Mouse (Mus musculus) midbrain, embryonic 14.5 days (tissue): ENCODE measurements around the gene Pcbp3. TPM values are rescaled to one million over a fixed set of nuclear protein-coding genes. Genes with fewer than 3 reads are reported as not detected.

Experiments
- ATAC-seq: fragments of 200-750 bp; cut with Nextera tagmentation; 2 replicates; pipeline ENCODE4 v1.8.0; 2017; ENCODE audit warnings: moderate number of reproducible peaks, moderate library complexity; ENCODE audit not compliant: low FRiP score, low TSS enrichment
- DNase-seq: peaks from one replicate; pipeline ENCODE4 v3.0.0-alpha.2; 2015
- H3K27ac ChIP-seq: fragments of 300-500 bp; sonication (generic); replicated peaks from 2 replicates; pipeline ENCODE4 v1.5.1; 2014; ENCODE audit warnings: mild to moderate bottlenecking, low read depth, low read length, moderate library complexity
- H3K27me3 ChIP-seq: fragments of 300-500 bp; sonication (generic); 2 replicates; pipeline ENCODE4 v1.6.1; 2014; ENCODE audit warnings: low read length, control low read depth, mixed read lengths; ENCODE audit not compliant: control insufficient read depth, insufficient read depth
- H3K36me3 ChIP-seq: fragments of 300-500 bp; sonication (generic); 2 replicates; pipeline ENCODE4 v1.6.1; 2014; ENCODE audit warnings: low read length, control low read depth; ENCODE audit not compliant: control insufficient read depth, insufficient read depth
- H3K4me1 ChIP-seq: fragments of 300-500 bp; sonication (generic); 2 replicates; pipeline ENCODE4 v1.6.1; 2014; ENCODE audit warnings: mild to moderate bottlenecking, antibody characterized with exemption, low read length, control low read depth; ENCODE audit not compliant: control insufficient read depth, insufficient read depth
- H3K4me2 ChIP-seq: fragments of 300-500 bp; sonication (generic); 2 replicates; pipeline ENCODE4 v1.6.1; 2014; ENCODE audit warnings: mild to moderate bottlenecking, low read length, moderate library complexity
- H3K4me3 ChIP-seq: fragments of 300-500 bp; sonication (generic); replicated peaks from 2 replicates; pipeline ENCODE4 v1.5.1; 2014; ENCODE audit warnings: low read depth, low read length
- H3K9ac ChIP-seq: fragments of 300-500 bp; sonication (generic); replicated peaks from 2 replicates; pipeline ENCODE4 v1.6.1; 2014; ENCODE audit warnings: mild to moderate bottlenecking, low read length, moderate library complexity
- H3K9me3 ChIP-seq: fragments of 300-500 bp; sonication (generic); 2 replicates; pipeline ENCODE4 v1.6.1; 2016; ENCODE audit warnings: low read length, control low read depth, mixed read lengths; ENCODE audit not compliant: control insufficient read depth
- WGBS: fragments of 180-500 bp; shearing (Covaris S2); extraction: QIAGEN DNeasy Blood & Tissue Kit; methylation state at CpG from one replicate; pipeline ENCODE4 v1.1.7; 2014; 5-methylcytosine and 5-hydroxymethylcytosine counted together
- polyA plus RNA-seq: library from polyadenylated mRNA; unstranded; fragments of >200 nt; fragmentation: Nextera tagmentation; extraction: Ambion mirVana; gene quantifications from 2 replicates; pipeline ENCODE4 v1.2.1, GENCODE M21; 2014

Gene Pcbp3
- polyA plus RNA-seq, 1 experiment from 2014 or later = 37.3 TPM

GRCm38 (mm10) chr10:76794102-76794501 is 167.6 kb downstream of the Pcbp3 start:
- 95% methylated on average over 3 of the region's 3 CpGs for WGBS
- Histone ChIP-seq H3K36me3 (peaks cover 13% of the 10 kb centered on the region), H3K4me3 (no peak overlapping the region), H3K4me1 (no peaks in the 10 kb centered on the region), H3K9ac (no peak overlapping the region), H3K27ac (no peak overlapping the region), H3K9me3 (no peaks in the 10 kb centered on the region), H3K4me2 (no peak overlapping the region), H3K27me3 (no peaks in the 10 kb centered on the region)
- DNase-seq (no peak), ATAC-seq (no peak)

- no peak for ATAC-seq
- Histone ChIP-seq H3K27me3 (no peaks in the 10 kb centered on the region), H3K4me3 (no peak overlapping the region), H3K4me1 (no peaks in the 10 kb centered on the region), H3K4me2 (no peak overlapping the region), H3K36me3 (peaks cover 7% of the 10 kb centered on the region; the same call in 1 of the 2 replicates), H3K9me3 (no peaks in the 10 kb centered on the region), H3K9ac (no peak overlapping the region), H3K27ac (no peak overlapping the region)
- WGBS = 84% methylated on average over 1 of the region's 1 CpGs
- DNase-seq = peak; percentile 74
These were observed 170.2 kb downstream of the Pcbp3 start for GRCm38 (mm10) chr10:76791475-76791874.

GRCm38 (mm10) chr10:76789885-76790284 is 171.8 kb downstream of the Pcbp3 start:
- Histone ChIP-seq H3K9me3 (no peaks in the 10 kb centered on the region), H3K4me1 (no peaks in the 10 kb centered on the region), H3K27ac (no peak overlapping the region), H3K36me3 (peaks cover 7% of the 10 kb centered on the region; the same call in 1 of the 2 replicates), H3K4me3 (no peak overlapping the region), H3K27me3 (no peaks in the 10 kb centered on the region), H3K4me2 (no peak overlapping the region), H3K9ac (no peak overlapping the region)
- no peak for ATAC-seq
- no peak for DNase-seq
- WGBS = 93% methylated on average over 4 of the region's 4 CpGs

- no peak overlapping the region for H3K27ac ChIP-seq
- 85% methylated on average over 6 of the region's 6 CpGs for WGBS
- no peak overlapping the region for H3K4me3 ChIP-seq
- H3K9ac ChIP-seq = no peak overlapping the region
- no peak for DNase-seq
- no peaks in the 10 kb centered on the region for H3K4me1 ChIP-seq
- no peaks in the 10 kb centered on the region for H3K27me3 ChIP-seq
- no peak for ATAC-seq
- H3K36me3 ChIP-seq = peaks cover 7% of the 10 kb centered on the region; the same call in 1 of the 2 replicates
- no peak overlapping the region for H3K4me2 ChIP-seq
- no peaks in the 10 kb centered on the region for H3K9me3 ChIP-seq
These were observed 176.4 kb downstream of the Pcbp3 start for GRCm38 (mm10) chr10:76785312-76785711.

GRCm38 (mm10) chr10:76779225-76779624 is 182.5 kb downstream of the Pcbp3 start:
- DNase-seq = no peak
- Histone ChIP-seq H3K27me3 (no peaks in the 10 kb centered on the region), H3K9me3 (no peaks in the 10 kb centered on the region), H3K36me3 (no peaks in the 10 kb centered on the region), H3K4me1 (no peaks in the 10 kb centered on the region), H3K4me3 (no peak overlapping the region), H3K9ac (no peak overlapping the region), H3K4me2 (no peak overlapping the region), H3K27ac (no peak overlapping the region)
- 89% methylated on average over 5 of the region's 5 CpGs for WGBS
- ATAC-seq = no peak

- WGBS = 96% methylated on average over 3 of the region's 3 CpGs
- Histone ChIP-seq H3K9me3 (no peaks in the 10 kb centered on the region), H3K36me3 (0 out of 2 replicates have a peak, but pooled peaks cover 4% of the 10 kb centered on the region), H3K27ac (no peak overlapping the region), H3K4me1 (no peaks in the 10 kb centered on the region), H3K9ac (no peak overlapping the region), H3K4me2 (no peak overlapping the region), H3K27me3 (no peaks in the 10 kb centered on the region), H3K4me3 (no peak overlapping the region)
- no peak for ATAC-seq
- no peak for DNase-seq
These were observed 190.1 kb downstream of the Pcbp3 start for GRCm38 (mm10) chr10:76771624-76772023.

- Histone ChIP-seq H3K4me2 (no peak overlapping the region), H3K4me1 (no peaks in the 10 kb centered on the region), H3K36me3 (0 out of 2 replicates have a peak, but pooled peaks cover 4% of the 10 kb centered on the region), H3K27me3 (no peaks in the 10 kb centered on the region), H3K27ac (no peak overlapping the region), H3K9ac (no peak overlapping the region), H3K9me3 (no peaks in the 10 kb centered on the region), H3K4me3 (no peak overlapping the region)
- no peak for ATAC-seq
- DNase-seq = no peak
- WGBS = 58% methylated on average over 5 of the region's 5 CpGs
These were observed 190.6 kb downstream of the Pcbp3 start for GRCm38 (mm10) chr10:76771086-76771485.

- Histone ChIP-seq H3K27ac (no peak overlapping the region), H3K4me3 (no peak overlapping the region), H3K36me3 (0 out of 2 replicates have a peak, but pooled peaks cover 12% of the 10 kb centered on the region), H3K4me2 (no peak overlapping the region), H3K27me3 (no peaks in the 10 kb centered on the region), H3K9ac (no peak overlapping the region), H3K4me1 (no peaks in the 10 kb centered on the region), H3K9me3 (no peaks in the 10 kb centered on the region)
- DNase-seq = no peak
- ATAC-seq = no peak
- WGBS = 95% methylated on average over 6 of the region's 6 CpGs
These were observed 192.1 kb downstream of the Pcbp3 start for GRCm38 (mm10) chr10:76769581-76769980.

GRCm38 (mm10) chr10:76766196-76766595 is 195.5 kb downstream of the Pcbp3 start:
- no peaks in the 10 kb centered on the region for H3K9me3 ChIP-seq
- H3K4me2 ChIP-seq = no peak overlapping the region
- H3K27me3 ChIP-seq = no peaks in the 10 kb centered on the region
- H3K27ac ChIP-seq = no peak overlapping the region
- 0 out of 2 replicates have a peak, but pooled peaks cover 12% of the 10 kb centered on the region for H3K36me3 ChIP-seq
- H3K4me1 ChIP-seq = no peaks in the 10 kb centered on the region
- no peak for ATAC-seq
- no peak overlapping the region for H3K4me3 ChIP-seq
- WGBS = 95% methylated on average over 1 of the region's 1 CpGs
- DNase-seq = no peak
- no peak overlapping the region for H3K9ac ChIP-seq
